Mouse (Mus musculus): Measurements from ENCODE around the gene Gm45234. TPM values are rescaled to one million over a fixed set of nuclear protein-coding genes. Genes with fewer than 3 reads are reported as not detected.
"Not testable (repeated sequence)": the region's sequence is repeated elsewhere in the genome, so short reads cannot be mapped to it uniquely, and the experiment has no call there.

Gene Gm45234
- total RNA-seq (2014; rRNA removed) (not detected in 2 replicates), polyA plus RNA-seq (2015; fragmentation: Nextera tagmentation; extraction: Ambion mirVana) (0.11 TPM in 1 of 2 replicates, not detected in the other)

- Histone ChIP-seq H3K9ac (peak within 1 kb of the TSS; percentile 93), H3K4me1 (ENCODE audit: insufficient read depth) (peaks cover 13% of the 10 kb centered on the region), H3K27ac (ENCODE audit: low read depth, low read length) (peak within 1 kb of the TSS; percentile 97), H3K27me3 (ENCODE audit: insufficient read depth, low read length) (no peaks in the 10 kb centered on the region), H3K9me3 (ENCODE audit: low read length) (no peaks in the 10 kb centered on the region), H3K36me3 (ENCODE audit: insufficient read depth) (no peaks in the 10 kb centered on the region; the same call in 1 of the 2 replicates), H3K4me3 (ENCODE audit: low read depth, low read length) (peak within 1 kb of the TSS; percentile 98), H3K4me2 (ENCODE audit: low read depth) (peak within 1 kb of the TSS; percentile 62)
- TF ChIP-seq CTCF (IDR thresholded peaks at IDR 0.05; ENCODE audit: low read depth), result no peak
- DNase-seq (peak; percentile 70), ATAC-seq (peak; percentile 55)
- under 1% methylated on average over 79 of the region's 100 CpGs for WGBS
These were observed at the start of gene Gm45234, which contains the start of gene Atn1 for GRCm38 (mm10) chr6:124755831-124756595. Gm45234 (minus strand) TSS chr6:124756021. Atn1 (minus strand) TSS chr6:124756524.

- 86% methylated on average over 3 of the region's 3 CpGs for WGBS
- no peak overlapping the region for H3K9ac ChIP-seq
- TF ChIP-seq CTCF (IDR thresholded peaks at IDR 0.05; ENCODE audit: low read depth), result no peak
- DNase-seq, result no peak
- H3K4me1 ChIP-seq (ENCODE audit: insufficient read depth), result peaks cover 6% of the 10 kb centered on the region; the same call in 1 of the 2 replicates
- H3K27me3 ChIP-seq (ENCODE audit: insufficient read depth, low read length), result no peaks in the 10 kb centered on the region
- H3K9me3 ChIP-seq (ENCODE audit: low read length), result no peaks in the 10 kb centered on the region
- H3K27ac ChIP-seq (ENCODE audit: low read depth, low read length), result no peak overlapping the region
- ATAC-seq, result no peak
- no peaks in the 10 kb centered on the region for H3K36me3 ChIP-seq (ENCODE audit: insufficient read depth)
- no peak overlapping the region for H3K4me3 ChIP-seq (ENCODE audit: low read depth, low read length)
- no peak overlapping the region for H3K4me2 ChIP-seq (ENCODE audit: low read depth)
These were observed 48.5 kb upstream of the Gm45234 start for GRCm38 (mm10) chr6:124804341-124804740.

- H3K27me3 ChIP-seq (ENCODE audit: insufficient read depth, low read length); H3K27ac ChIP-seq (ENCODE audit: low read depth, low read length); H3K36me3 ChIP-seq (ENCODE audit: insufficient read depth); H3K9ac ChIP-seq; ATAC-seq; H3K4me2 ChIP-seq (ENCODE audit: low read depth); H3K4me1 ChIP-seq (ENCODE audit: insufficient read depth); DNase-seq; H3K4me3 ChIP-seq (ENCODE audit: low read depth, low read length); H3K9me3 ChIP-seq (ENCODE audit: low read length): not testable (repeated sequence)
- 97% methylated on average over 4 of the region's 4 CpGs for WGBS
These were observed 47.9 kb upstream of the Gm45234 start for GRCm38 (mm10) chr6:124803691-124804090.

- ATAC-seq, result no peak
These were observed 47.2 kb upstream of the Gm45234 start for GRCm38 (mm10) chr6:124803061-124803460.

GRCm38 (mm10) chr6:124802400-124802799, 46.6 kb upstream of the Gm45234 start:
- not testable (repeated sequence) for H3K4me2 ChIP-seq (ENCODE audit: low read depth); H3K9ac ChIP-seq; H3K4me1 ChIP-seq (ENCODE audit: insufficient read depth); H3K4me3 ChIP-seq (ENCODE audit: low read depth, low read length); DNase-seq; H3K36me3 ChIP-seq (ENCODE audit: insufficient read depth); H3K27ac ChIP-seq (ENCODE audit: low read depth, low read length); H3K9me3 ChIP-seq (ENCODE audit: low read length); ATAC-seq; H3K27me3 ChIP-seq (ENCODE audit: insufficient read depth, low read length)
- 25% methylated on average over 4 of the region's 9 CpGs for WGBS

More at GRCm38 (mm10) chr6:124803061-124803460, 47.2 kb upstream of the Gm45234 start:
- Histone ChIP-seq H3K4me3 (ENCODE audit: low read depth, low read length) (no peak overlapping the region), H3K4me1 (ENCODE audit: insufficient read depth) (no peaks in the 10 kb centered on the region), H3K27ac (ENCODE audit: low read depth, low read length) (no peak overlapping the region), H3K9ac (no peak overlapping the region), H3K4me2 (ENCODE audit: low read depth) (no peak overlapping the region), H3K9me3 (ENCODE audit: low read length) (no peaks in the 10 kb centered on the region), H3K27me3 (ENCODE audit: insufficient read depth, low read length) (no peaks in the 10 kb centered on the region), H3K36me3 (ENCODE audit: insufficient read depth) (no peaks in the 10 kb centered on the region)
- TF ChIP-seq CTCF (IDR thresholded peaks at IDR 0.05; ENCODE audit: low read depth), result no peak
- WGBS, result 77% methylated on average over 3 of the region's 3 CpGs
- no peak for DNase-seq

- H3K27me3 ChIP-seq (ENCODE audit: insufficient read depth, low read length), result no peaks in the 10 kb centered on the region
- no peaks in the 10 kb centered on the region for H3K9me3 ChIP-seq (ENCODE audit: low read length)
- H3K27ac ChIP-seq (ENCODE audit: low read depth, low read length), result no peak overlapping the region
- TF ChIP-seq CTCF (IDR thresholded peaks at IDR 0.05; ENCODE audit: low read depth), result no peak
- no peak overlapping the region for H3K4me2 ChIP-seq (ENCODE audit: low read depth)
- no peaks in the 10 kb centered on the region for H3K36me3 ChIP-seq (ENCODE audit: insufficient read depth)
- H3K4me3 ChIP-seq (ENCODE audit: low read depth, low read length), result no peak overlapping the region
- H3K9ac ChIP-seq, result no peak overlapping the region
- no peaks in the 10 kb centered on the region for H3K4me1 ChIP-seq (ENCODE audit: insufficient read depth)
- no peak for ATAC-seq
- no peak for DNase-seq
- WGBS, result 86% methylated on average over 2 of the region's 2 CpGs
These were observed 40.4 kb upstream of the Gm45234 start for GRCm38 (mm10) chr6:124796200-124796599.

GRCm38 (mm10) chr6:124795781-124796180, 40.0 kb upstream of the Gm45234 start:
- no peak for ATAC-seq
- no peak overlapping the region for H3K9ac ChIP-seq
- no peaks in the 10 kb centered on the region for H3K36me3 ChIP-seq (ENCODE audit: insufficient read depth)
- no peaks in the 10 kb centered on the region for H3K9me3 ChIP-seq (ENCODE audit: low read length)
- H3K4me2 ChIP-seq (ENCODE audit: low read depth), result no peak overlapping the region
- no peaks in the 10 kb centered on the region for H3K4me1 ChIP-seq (ENCODE audit: insufficient read depth)
- no peak for DNase-seq
- H3K27ac ChIP-seq (ENCODE audit: low read depth, low read length), result no peak overlapping the region
- no peak for TF ChIP-seq CTCF (IDR thresholded peaks at IDR 0.05; ENCODE audit: low read depth)
- H3K27me3 ChIP-seq (ENCODE audit: insufficient read depth, low read length), result no peaks in the 10 kb centered on the region
- H3K4me3 ChIP-seq (ENCODE audit: low read depth, low read length), result no peak overlapping the region
- 42% methylated on average over 4 of the region's 4 CpGs for WGBS

Measured in forebrain, postnatal 0 days (tissue).